22 mouse cellular contexts compared by ENCODE assay signal in the genomic region with DNA sequence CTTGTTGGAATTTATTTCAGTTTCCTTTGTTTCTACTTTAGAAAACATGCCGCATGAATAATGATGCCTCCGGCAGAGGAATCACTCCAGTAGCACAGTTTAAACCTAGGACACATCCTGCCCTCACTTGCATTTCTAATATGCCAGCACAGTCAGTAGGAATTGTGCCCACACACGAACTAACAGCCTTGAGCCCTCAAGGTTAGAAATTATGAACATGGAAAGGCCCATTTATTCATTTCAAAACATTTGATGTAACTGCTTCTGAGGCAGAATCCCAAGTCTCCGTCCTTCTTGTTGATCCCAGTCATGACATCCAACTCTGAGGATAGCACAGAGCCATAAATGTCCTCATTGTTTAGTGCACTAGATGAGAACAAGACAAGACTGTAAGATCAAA. TPM values are rescaled to one million over a fixed set of nuclear protein-coding genes. Genes with fewer than 3 reads are reported as not detected.
DNase-seq lines count a peak whose midpoint lies in the region; ATAC-seq lines count a peak whose summit lies in the region.
"Had no signal": no experiment of that assay in that cellular context is flagged by ENCODE, and none has a peak within 500 bp of the region (broad histone marks: within the 10 kb centered on the region; RNA-seq: fewer than 3 reads in every experiment).

No protein-coding gene starts in this region.

- DNase-seq in cerebellum, adult 9-10 months: peak; percentile 25
- no peak for DNase-seq in cerebellum, adult 9-11 months
- DNase-seq in hindbrain, embryonic 11.5 days (ENCODE audit: low spot score): no peak
- no peak for DNase-seq in embryo, embryonic 9.5 days (ENCODE audit: extremely low spot score)
- DNase-seq: B cell, adult 2 months; cerebellum, adult 11-12 months; cerebellum, postnatal 36 days; gastrocnemius, postnatal 14 days; heart, adult 2 months; heart, postnatal 36 days; kidney, adult 9 months; kidney, postnatal 4 days; lung, adult 18-20 months; lung, postnatal 14 days; thymus, adult 18-20 months had no signal

- H3K4me3 ChIP-seq in hindbrain, embryonic 15.5 days: no peak overlapping the region; the same call in 1 of the 2 replicates
- no peak overlapping the region for H3K4me3 ChIP-seq in hindbrain, embryonic 11.5 days (ENCODE audit: low read depth, low read length)
- no peak overlapping the region for H3K4me3 ChIP-seq in hindbrain, embryonic 16.5 days (ENCODE audit: low read length)
- H3K4me3 ChIP-seq in neural tube, embryonic 14.5 days (ENCODE audit: low read depth, low read length): no peak overlapping the region
- H3K4me3 ChIP-seq: heart, adult 2 months; intestine, embryonic 15.5 days; megakaryocyte, embryonic 14.5 days; stomach, embryonic 15.5 days had no signal

- no peak overlapping the region for H3K9ac ChIP-seq in hindbrain, embryonic 15.5 days
- H3K9ac ChIP-seq in hindbrain, embryonic 11.5 days (ENCODE audit: low read depth, low read length): no peak overlapping the region
- no peak overlapping the region for H3K9ac ChIP-seq in hindbrain, embryonic 16.5 days (ENCODE audit: low read depth, low read length)
- H3K9ac ChIP-seq in neural tube, embryonic 14.5 days (replicated peaks; ENCODE audit: low read depth, low read length): no peak overlapping the region
- H3K9ac ChIP-seq: intestine, embryonic 15.5 days; stomach, embryonic 15.5 days had no signal

- WGBS in hindbrain, embryonic 15.5 days: 41% methylated on average over 4 of the region's 4 CpGs
- WGBS in hindbrain, embryonic 11.5 days: 72% methylated on average over 4 of the region's 4 CpGs
- WGBS in hindbrain, embryonic 16.5 days: 50% methylated on average over 4 of the region's 4 CpGs
- WGBS in neural tube, embryonic 14.5 days: 26% methylated on average over 4 of the region's 4 CpGs

- no peaks in the 10 kb centered on the region for H3K27me3 ChIP-seq in hindbrain, embryonic 15.5 days
- peaks cover 17% of the 10 kb centered on the region for H3K27me3 ChIP-seq in hindbrain, embryonic 11.5 days (ENCODE audit: control insufficient read depth, insufficient read depth, low read length)
- H3K27me3 ChIP-seq in hindbrain, embryonic 16.5 days (replicated peaks; ENCODE audit: control insufficient read depth, insufficient read depth, low read length): no peaks in the 10 kb centered on the region
- 0 out of 2 replicates have a peak, but pooled peaks cover 2% of the 10 kb centered on the region for H3K27me3 ChIP-seq in neural tube, embryonic 14.5 days (ENCODE audit: control insufficient read depth, insufficient read depth, low read length)

- peaks cover 17% of the 10 kb centered on the region; the same call in 1 of the 2 replicates for H3K4me1 ChIP-seq in hindbrain, embryonic 15.5 days (replicated peaks)
- H3K4me1 ChIP-seq in hindbrain, embryonic 11.5 days (replicated peaks; ENCODE audit: control insufficient read depth, insufficient read depth, low read length): peaks cover 4% of the 10 kb centered on the region; the same call in 1 of the 2 replicates
- H3K4me1 ChIP-seq in hindbrain, embryonic 16.5 days (ENCODE audit: control insufficient read depth, insufficient read depth, low read depth, low read length): peaks cover 6% of the 10 kb centered on the region
- H3K4me1 ChIP-seq in neural tube, embryonic 14.5 days (ENCODE audit: control insufficient read depth, insufficient read depth, low read length): peaks cover 7% of the 10 kb centered on the region; the same call in 1 of the 2 replicates

- ATAC-seq in hindbrain, embryonic 15.5 days (ENCODE audit: low FRiP score, low read depth): no peak
- no peak for ATAC-seq in hindbrain, embryonic 11.5 days (ENCODE audit: low FRiP score)
- ATAC-seq in hindbrain, embryonic 16.5 days: no peak
- ATAC-seq in neural tube, embryonic 14.5 days (ENCODE audit: low read depth): no peak

- H3K36me3 ChIP-seq in hindbrain, embryonic 15.5 days: no peaks in the 10 kb centered on the region
- H3K36me3 ChIP-seq in hindbrain, embryonic 11.5 days (ENCODE audit: control insufficient read depth, insufficient read depth, low read length): no peaks in the 10 kb centered on the region
- H3K36me3 ChIP-seq in hindbrain, embryonic 16.5 days (ENCODE audit: control insufficient read depth, insufficient read depth, low read length): no peaks in the 10 kb centered on the region
- H3K36me3 ChIP-seq in neural tube, embryonic 14.5 days (ENCODE audit: control insufficient read depth, insufficient read depth, low read length): no peaks in the 10 kb centered on the region
- H3K36me3 ChIP-seq: intestine, embryonic 15.5 days; stomach, embryonic 15.5 days had no signal

- H3K9me3 ChIP-seq in hindbrain, embryonic 15.5 days: no peaks in the 10 kb centered on the region
- no peaks in the 10 kb centered on the region for H3K9me3 ChIP-seq in hindbrain, embryonic 11.5 days (ENCODE audit: control insufficient read depth, low read length)
- H3K9me3 ChIP-seq in hindbrain, embryonic 16.5 days (ENCODE audit: control insufficient read depth, low read length): no peaks in the 10 kb centered on the region
- H3K9me3 ChIP-seq in neural tube, embryonic 14.5 days (ENCODE audit: control insufficient read depth, low read length): no peaks in the 10 kb centered on the region
- H3K9me3 ChIP-seq: intestine, embryonic 15.5 days; megakaryocyte, embryonic 14.5 days; stomach, embryonic 15.5 days had no signal

- peak overlapping the region; percentile 64 for H3K4me2 ChIP-seq in hindbrain, embryonic 15.5 days
- no peak overlapping the region for H3K4me2 ChIP-seq in hindbrain, embryonic 11.5 days (replicated peaks; ENCODE audit: low read depth, low read length)
- peak overlapping the region; percentile 51 for H3K4me2 ChIP-seq in hindbrain, embryonic 16.5 days (ENCODE audit: low read length)
- no peak overlapping the region; the same call in 1 of the 2 replicates for H3K4me2 ChIP-seq in neural tube, embryonic 14.5 days (ENCODE audit: low read depth, low read length)
- H3K4me2 ChIP-seq: liver, embryonic 11.5 days had no signal

- H3K27ac ChIP-seq in hindbrain, embryonic 15.5 days (replicated peaks): peak overlapping the region; percentile 88
- H3K27ac ChIP-seq in hindbrain, embryonic 11.5 days (ENCODE audit: low read depth, low read length): no peak overlapping the region
- H3K27ac ChIP-seq in hindbrain, embryonic 16.5 days (ENCODE audit: low read depth, low read length): no peak overlapping the region; the same call in 1 of the 2 replicates
- H3K27ac ChIP-seq in neural tube, embryonic 14.5 days (ENCODE audit: low read depth, low read length): peak overlapping the region; percentile 44; the same call in 1 of the 2 replicates
- H3K27ac ChIP-seq: heart, adult 2 months; intestine, embryonic 15.5 days; stomach, embryonic 15.5 days had no signal

RNA-seq across cellular contexts. Expression of a gene that starts 0.8 kb away (rescaled TPM):
- 121 and 127 TPM in 2 replicates for polyA plus RNA-seq in hindbrain, embryonic 15.5 days (2015; fragmentation: Nextera tagmentation; extraction: Ambion mirVana)
- 18.7 and 29.1 TPM in 2 replicates for polyA plus RNA-seq in hindbrain, embryonic 11.5 days (2014; fragmentation: Nextera tagmentation; extraction: Ambion mirVana)
- polyA plus RNA-seq in hindbrain, embryonic 16.5 days (2015; fragmentation: Nextera tagmentation; extraction: Ambion mirVana): 143 and 157 TPM in 2 replicates
- 93.7 and 130 TPM in 2 replicates for polyA plus RNA-seq in neural tube, embryonic 14.5 days (2014; fragmentation: Nextera tagmentation; extraction: Ambion mirVana)

Comparison
In these comparisons a context has a peak if more than half of its experiments do, and no peak if none do; other contexts are left out.
1. H3K27ac ChIP-seq: peak in hindbrain, embryonic 15.5 days (single experiment) and neural tube, embryonic 14.5 days (single experiment); none in hindbrain, embryonic 11.5 days (single experiment) and hindbrain, embryonic 16.5 days (single experiment).
2. H3K4me2 ChIP-seq: peak in hindbrain, embryonic 15.5 days (single experiment) and hindbrain, embryonic 16.5 days (single experiment); none in hindbrain, embryonic 11.5 days (single experiment) and neural tube, embryonic 14.5 days (single experiment).